Mouse (Mus musculus) C2C12 (cell line): ENCODE results near the gene Dhps. TPM values are rescaled to one million over a fixed set of nuclear protein-coding genes. Genes with fewer than 3 reads are reported as not detected.
A peak's percentile ranks its signal among the peaks of the same experiment; 100 is the strongest.

Experiments used
- H3K27me3 ChIP-seq: one replicate; pipeline ENCODE4 v1.6.1; 2011; ENCODE audit not compliant: control insufficient read depth, insufficient read depth, insufficient read length
- H3K36me3 ChIP-seq: one replicate; pipeline ENCODE4 v1.6.1; 2011; ENCODE audit not compliant: control insufficient read depth, insufficient read depth
- H3K4me3 ChIP-seq: one replicate; pipeline ENCODE4 v1.5.1; 2011; ENCODE audit warnings: mild to moderate bottlenecking, control low read depth; ENCODE audit not compliant: poor library complexity, insufficient read depth, severe bottlenecking
- H3K79me2 ChIP-seq: one replicate; pipeline ENCODE4 v1.6.1; 2011; ENCODE audit not compliant: control insufficient read depth, insufficient read depth
- H3K79me3 ChIP-seq: one replicate; pipeline ENCODE4 v1.6.1; 2011; ENCODE audit warnings: low read depth, control low read depth
- H3ac ChIP-seq: one replicate; pipeline ENCODE3; 2011; ENCODE audit warnings: low read depth; ENCODE audit not compliant: control insufficient read depth, insufficient read length
- CEBPB ChIP-seq: IDR thresholded peaks from one replicate; pipeline ENCODE4 v1.6.1; 2011; ENCODE audit warnings: low read depth, mild to moderate bottlenecking, control low read depth, moderate library complexity
- CTCF ChIP-seq: IDR thresholded peaks from one replicate; pipeline ENCODE4 v1.5.1; 2011; ENCODE audit not compliant: control insufficient read depth, insufficient read depth, insufficient read length
- FOSL1 ChIP-seq: IDR thresholded peaks from one replicate; pipeline ENCODE4 v1.8.0; 2011; ENCODE audit warnings: mild to moderate bottlenecking, low read length; ENCODE audit not compliant: poor library complexity, insufficient read depth, severe bottlenecking
- MAX ChIP-seq: IDR thresholded peaks from one replicate; pipeline ENCODE4 v1.6.1; 2011; ENCODE audit warnings: mild to moderate bottlenecking, control low read depth
- MYOD1 ChIP-seq: IDR thresholded peaks from one replicate; pipeline ENCODE4 v1.6.1; 2011; ENCODE audit warnings: low read depth; ENCODE audit not compliant: control insufficient read depth, insufficient read length
- MYOG ChIP-seq: IDR thresholded peaks from one replicate; pipeline ENCODE4 v1.6.1; 2011; ENCODE audit not compliant: control insufficient read depth, insufficient read length; ENCODE audit errors: extremely low read depth
- USF1 ChIP-seq: IDR thresholded peaks from one replicate; pipeline ENCODE4 v1.6.1; 2011; ENCODE audit warnings: low read depth, mild to moderate bottlenecking, control low read depth, moderate library complexity
- polyA plus RNA-seq: library from polyadenylated mRNA; unstranded; fragments of >200 nt; fragmentation: generic; extraction: Trizol; gene quantifications from one replicate; pipeline ENCODE4 v1.2.1, GENCODE M21; 2012; ENCODE audit warnings: missing spikeins

The Dhps gene
- polyA plus RNA-seq, 1 experiment, result 123 TPM

DNA sequence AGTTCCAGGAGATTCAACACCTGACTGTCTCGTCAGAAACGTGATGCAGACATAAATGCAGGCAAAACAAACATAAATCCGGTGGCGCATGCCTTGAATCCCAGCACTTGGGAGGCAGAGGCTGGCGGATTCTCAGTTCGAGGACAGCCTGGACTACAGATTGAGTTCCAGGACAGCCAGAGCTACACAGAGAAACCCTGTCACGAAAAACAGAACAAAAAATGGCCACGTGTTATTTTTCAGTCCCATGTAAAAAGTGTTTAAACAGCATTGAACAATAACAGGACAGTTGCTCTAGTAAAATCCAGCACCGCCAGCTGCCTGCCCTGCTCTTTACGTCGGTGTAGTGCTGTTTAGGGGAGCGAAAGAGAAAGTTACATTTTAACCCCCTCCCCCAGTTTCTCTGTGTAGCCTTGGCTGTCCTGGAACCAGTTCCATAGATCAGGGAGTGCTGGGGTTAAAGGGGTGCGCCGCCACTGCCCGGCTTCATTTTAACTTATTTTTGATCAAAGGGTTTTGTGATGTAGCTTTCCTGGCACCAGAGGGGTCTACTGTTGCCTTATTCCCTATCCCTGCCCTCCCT is 35.7 kb upstream of the Dhps start:
- peaks cover 44% of the 10 kb centered on the region for H3K36me3 ChIP-seq
- H3ac ChIP-seq, result peak overlapping the region; percentile 85
- no peaks in the 10 kb centered on the region for H3K27me3 ChIP-seq
- peaks cover 80% of the 10 kb centered on the region for H3K79me2 ChIP-seq
- TF ChIP-seq CEBPB (no peak), MAX (no peak), CTCF (no peak), USF1 (no peak), FOSL1 (no peak), MYOG (no peak), MYOD1 (no peak)
- peak overlapping the region; percentile 79 for H3K4me3 ChIP-seq
- H3K79me3 ChIP-seq, result peaks cover 54% of the 10 kb centered on the region

DNA sequence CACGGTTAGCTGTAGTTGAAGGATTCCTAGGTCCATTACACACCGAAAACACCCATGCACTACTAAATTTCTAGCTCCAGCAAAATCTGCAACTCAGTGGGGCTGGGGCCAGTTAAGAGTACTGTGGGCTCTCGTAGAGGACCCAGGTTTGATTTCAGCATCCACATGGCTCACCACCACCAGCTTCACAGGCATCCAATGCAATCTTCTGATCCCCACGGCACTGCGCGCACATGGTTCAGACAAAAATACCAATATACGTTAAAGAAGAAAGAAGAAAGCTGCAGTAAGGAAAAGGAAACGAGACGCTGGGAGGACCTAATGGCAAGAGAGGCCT is 35.2 kb upstream of the Dhps start:
- TF ChIP-seq MYOD1 (no peak), MAX (no peak), FOSL1 (no peak), CTCF (no peak), MYOG (no peak)

DNA sequence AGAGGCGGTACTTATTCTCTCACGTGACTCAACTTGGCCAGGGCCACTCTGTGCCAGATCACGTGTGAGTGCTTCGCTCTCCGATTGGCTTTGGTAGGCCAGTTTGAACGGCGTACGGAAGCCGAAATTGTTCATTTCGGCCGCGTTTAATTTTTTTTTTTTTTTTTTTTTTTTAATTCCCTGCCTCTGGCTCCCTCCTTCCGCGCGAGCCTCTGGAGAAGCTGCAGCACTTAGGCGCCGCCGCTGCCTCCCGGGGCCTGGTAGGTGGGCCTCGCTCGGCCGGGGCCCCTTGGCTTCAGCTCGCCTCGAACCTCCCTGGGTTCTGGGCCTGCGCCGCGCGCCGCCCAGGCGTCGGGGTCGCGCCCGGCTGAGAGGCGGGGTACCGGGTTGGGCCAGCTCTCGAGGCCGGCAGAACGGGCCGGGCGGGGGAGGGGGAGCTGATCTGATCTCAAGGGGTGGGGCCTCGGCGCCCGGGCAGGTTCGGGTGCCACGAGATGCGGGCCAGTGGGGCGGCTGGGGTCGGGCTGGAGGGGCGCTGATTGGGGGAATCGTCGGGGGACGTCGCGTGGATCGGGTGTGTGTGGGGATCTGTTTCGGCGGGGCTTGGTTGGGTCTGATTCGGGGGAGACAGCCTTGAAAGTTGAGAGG is 34.7 kb upstream of the Dhps start, which contains the start of gene Tnpo2:
Gene Tnpo2 (plus strand): TSS at position 198 of the 648 bp plus-strand sequence.
- Histone ChIP-seq H3K79me2 (peaks cover 80% of the 10 kb centered on the region), H3K36me3 (peaks cover 46% of the 10 kb centered on the region)
- peak; percentile 96 for TF ChIP-seq USF1
- no peak for TF ChIP-seq FOSL1
- no peak for TF ChIP-seq CEBPB
- peak; percentile 73 for TF ChIP-seq MAX
- TF ChIP-seq MYOG, result no peak
- TF ChIP-seq CTCF, result no peak
- no peak for TF ChIP-seq MYOD1

More for the DNA sequence above, 35.2 kb upstream of the Dhps start:
- Histone ChIP-seq H3K36me3 (peaks cover 46% of the 10 kb centered on the region), H3K27me3 (no peaks in the 10 kb centered on the region), H3K4me3 (peak overlapping the region; percentile 79), H3K79me3 (peaks cover 56% of the 10 kb centered on the region), H3ac (peak overlapping the region; percentile 85), H3K79me2 (peaks cover 80% of the 10 kb centered on the region)

DNA sequence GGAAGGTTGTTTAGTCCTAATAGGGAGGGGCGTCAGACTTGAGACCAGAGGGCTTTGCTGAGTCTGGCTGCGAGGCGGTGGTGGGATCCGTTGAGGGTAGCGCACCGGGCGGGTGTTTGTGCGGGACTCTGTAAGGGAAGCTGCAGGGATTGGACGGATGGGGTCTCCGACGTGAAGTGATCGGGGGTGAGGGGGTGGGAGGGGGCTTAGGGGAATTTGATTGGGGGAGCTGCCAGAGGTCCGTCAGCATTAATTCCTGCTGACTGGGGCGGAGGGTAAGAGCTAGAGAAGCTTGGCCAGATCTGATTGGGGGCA is 34.2 kb upstream of the Dhps start:
- H3K4me3 ChIP-seq, result peak overlapping the region; percentile 79
- H3K27me3 ChIP-seq, result no peaks in the 10 kb centered on the region
- peak overlapping the region; percentile 74 for H3ac ChIP-seq
- H3K36me3 ChIP-seq, result peaks cover 46% of the 10 kb centered on the region
- H3K79me2 ChIP-seq, result peaks cover 80% of the 10 kb centered on the region
- H3K79me3 ChIP-seq, result peaks cover 54% of the 10 kb centered on the region
- TF ChIP-seq MYOG (no peak), MYOD1 (no peak), FOSL1 (no peak), MAX (no peak), USF1 (no peak), CEBPB (no peak), CTCF (no peak)

More for the DNA sequence above, 34.7 kb upstream of the Dhps start, which contains the start of gene Tnpo2:
- no peaks in the 10 kb centered on the region for H3K27me3 ChIP-seq
- H3ac ChIP-seq, result peak within 1 kb of the TSS; percentile 85
- peaks cover 52% of the 10 kb centered on the region for H3K79me3 ChIP-seq
- H3K4me3 ChIP-seq, result peak within 1 kb of the TSS; percentile 79

DNA sequence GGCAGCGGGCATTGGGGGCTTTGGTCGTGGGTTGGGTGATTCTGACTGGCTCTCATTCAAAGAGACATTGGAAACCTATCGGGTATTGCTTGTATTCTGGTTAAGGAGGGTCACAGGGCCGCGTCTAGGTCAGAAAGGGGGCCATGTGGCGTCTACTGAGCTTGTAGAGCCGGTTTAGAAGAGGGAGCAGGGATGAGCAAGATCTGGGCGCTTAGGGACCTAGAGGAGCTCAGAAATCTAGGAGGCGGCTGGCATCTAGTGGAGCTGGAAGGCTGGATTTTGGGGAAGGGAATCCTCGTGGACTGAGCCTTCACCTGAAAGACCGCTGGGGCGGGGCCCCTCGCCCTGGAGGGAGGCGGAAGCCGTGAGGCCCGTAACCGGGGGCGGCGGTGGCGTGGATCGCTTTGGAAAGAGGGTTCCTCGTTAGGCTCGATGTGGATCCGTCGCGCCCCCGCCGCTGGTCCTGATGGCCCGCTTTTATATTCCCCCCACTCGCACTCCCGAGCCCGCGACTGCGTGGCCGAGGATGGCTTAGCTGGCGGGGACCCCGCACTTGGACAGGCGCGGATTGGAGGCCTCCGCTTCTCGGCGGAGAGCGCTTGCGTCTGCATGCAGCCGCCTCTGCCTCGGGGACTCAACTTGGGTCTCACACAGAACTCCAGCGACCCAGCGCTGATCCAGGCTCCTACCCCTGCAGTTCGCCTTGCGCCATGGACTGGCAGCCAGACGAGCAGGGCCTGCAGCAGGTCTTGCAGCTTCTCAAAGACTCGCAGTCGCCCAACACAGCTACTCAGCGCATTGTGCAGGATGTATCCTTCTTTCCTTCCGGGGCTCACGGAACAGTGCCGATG is 33.7 kb upstream of the Dhps start:
- Histone ChIP-seq H3K4me3 (peak overlapping the region; percentile 79), H3K27me3 (no peaks in the 10 kb centered on the region), H3K79me2 (peaks cover 80% of the 10 kb centered on the region), H3K36me3 (peaks cover 42% of the 10 kb centered on the region), H3ac (peak overlapping the region; percentile 74), H3K79me3 (peaks cover 56% of the 10 kb centered on the region)
- no peak for TF ChIP-seq MAX
- TF ChIP-seq CEBPB, result no peak
- no peak for TF ChIP-seq USF1
- no peak for TF ChIP-seq CTCF
- TF ChIP-seq MYOD1, result no peak
- no peak for TF ChIP-seq MYOG
- no peak for TF ChIP-seq FOSL1
